Mouse (Mus musculus) liver, embryonic 14.5 days (tissue): Measurements from ENCODE around the gene Rpl10a. TPM values are rescaled to one million over a fixed set of nuclear protein-coding genes. Genes with fewer than 3 reads are reported as not detected.
A peak's percentile ranks its signal among the peaks of the same experiment; 100 is the strongest.

Experiments
- ATAC-seq: fragments of 200-750 bp; cut with Nextera tagmentation; 2 replicates; pipeline ENCODE4 v1.8.0; 2017; ENCODE audit warnings: moderate number of reproducible peaks, mild to moderate bottlenecking, moderate library complexity; ENCODE audit not compliant: insufficient read depth
- DNase-seq, 3 experiments: peaks; one replicate each; pipeline ENCODE4 v3.0.0-alpha.2; 2012 to 2013; ENCODE audit warnings: low read depth in 3 of 3, low spot score in 3 of 3
- H3K27ac ChIP-seq: fragments of 300-500 bp; sonication (generic); 2 replicates; pipeline ENCODE4 v1.5.1; 2014; ENCODE audit warnings: moderate library complexity, mild to moderate bottlenecking, control low read depth, inconsistent platforms
- H3K27me3 ChIP-seq: fragments of 300-500 bp; sonication (generic); 2 replicates; pipeline ENCODE4 v1.6.1; 2014; ENCODE audit warnings: mild to moderate bottlenecking, low read length, moderate library complexity; ENCODE audit not compliant: control insufficient read depth, insufficient read depth
- H3K36me3 ChIP-seq: fragments of 300-500 bp; sonication (generic); replicated peaks from 2 replicates; pipeline ENCODE4 v1.6.1; 2014; ENCODE audit warnings: low read depth; ENCODE audit not compliant: control insufficient read depth, insufficient read depth
- H3K4me1 ChIP-seq, 2 experiments: fragments of 200-500 bp in 1 of 2; fragments of 300-500 bp in 1 of 2; sonication (generic) in 1 of 2; replicated peaks; 2 replicates each; pipeline ENCODE4 v1.6.1; 2012 to 2014; ENCODE audit warnings: antibody characterized with exemption in 1 of 2, inconsistent platforms in 1 of 2, low read length in 1 of 2; ENCODE audit not compliant: control insufficient read depth in 2 of 2, insufficient read depth in 2 of 2
- H3K4me2 ChIP-seq: fragments of 300-500 bp; sonication (generic); 2 replicates; pipeline ENCODE4 v1.6.1; 2014; ENCODE audit warnings: low read depth, mild to moderate bottlenecking, control low read depth, moderate library complexity
- H3K4me3 ChIP-seq, 2 experiments: fragments of 200-500 bp in 1 of 2; fragments of 300-500 bp in 1 of 2; sonication (generic) in 1 of 2; 2 replicates each; pipeline ENCODE4 v1.5.1; 2012 to 2014; ENCODE audit warnings: low read depth in 2 of 2, low read length in 2 of 2, mild to moderate bottlenecking in 2 of 2, control low read depth in 1 of 2, inconsistent platforms in 1 of 2, moderate library complexity in 1 of 2; ENCODE audit not compliant: insufficient read depth in 1 of 2
- H3K9ac ChIP-seq: fragments of 300-500 bp; sonication (generic); replicated peaks from 2 replicates; pipeline ENCODE4 v1.6.1; 2014; ENCODE audit warnings: mild to moderate bottlenecking, control low read depth, moderate library complexity
- H3K9me3 ChIP-seq: fragments of 300-500 bp; sonication (generic); 2 replicates; pipeline ENCODE4 v1.6.1; 2016; ENCODE audit warnings: low read length, mixed read lengths; ENCODE audit not compliant: control insufficient read depth
- CTCF ChIP-seq: IDR thresholded peaks from 2 replicates; pipeline ENCODE4 v1.5.1; 2016; ENCODE audit warnings: antibody characterized with exemption, low read depth, control low read depth
- EP300 ChIP-seq: IDR thresholded peaks from 2 replicates; pipeline ENCODE4 v1.6.1; 2016; ENCODE audit warnings: antibody characterized with exemption, low read depth
- WGBS: fragments of 180-500 bp; shearing (Covaris S2); extraction: QIAGEN DNeasy Blood & Tissue Kit; methylation state at CpG from one replicate; pipeline ENCODE4 v1.1.7; 2014; ENCODE audit not compliant: insufficient replicate concordance; 5-methylcytosine and 5-hydroxymethylcytosine counted together
- polyA plus RNA-seq, 2 experiments: library from polyadenylated mRNA; depleted of rRNA in 1 of 2; stranded (reverse) in 1 of 2; unstranded in 1 of 2; fragments of >200 nt; fragmentation: Nextera tagmentation in 1 of 2; extraction: Ambion mirVana in 1 of 2; gene quantifications; 2 replicates each; pipeline versions ENCODE4 v1.2.1 to v1.2.3; 2012 to 2014

Rpl10a gene
- polyA plus RNA-seq, 2 experiments, result 510 to 1,992 TPM

DNA sequence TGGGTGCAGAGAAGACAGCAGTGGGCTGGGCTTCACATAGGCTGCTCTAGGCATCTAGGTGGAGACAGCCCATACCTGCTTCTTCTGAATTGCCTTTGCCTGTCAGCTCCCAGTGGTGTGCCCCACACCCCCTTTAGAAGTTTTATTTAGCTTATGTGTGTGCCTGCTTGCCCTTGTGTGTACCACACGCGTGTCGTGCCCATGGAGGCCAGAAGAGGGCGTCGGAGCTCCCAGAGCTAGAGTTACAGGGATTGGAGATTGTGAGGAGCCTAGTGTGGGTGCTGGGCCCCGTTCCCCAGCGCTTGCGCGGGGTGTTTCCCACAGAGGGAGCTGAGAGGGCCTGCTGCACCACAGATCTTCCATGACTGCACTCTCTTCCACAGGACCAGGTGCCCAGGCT is 11.8 kb upstream of the Rpl10a start:
- TF ChIP-seq CTCF (peak; percentile 46), EP300 (no peak)
- Histone ChIP-seq H3K9me3 (no peaks in the 10 kb centered on the region), H3K36me3 (no peaks in the 10 kb centered on the region), H3K27ac (no peak overlapping the region), H3K27me3 (no peaks in the 10 kb centered on the region), H3K9ac (no peak overlapping the region), H3K4me2 (no peak overlapping the region), H3K4me1 (peaks cover 7 to 26% of the 10 kb centered on the region in 2 experiments), H3K4me3 (no peak overlapping the region)
- ATAC-seq, result no peak
- DNase-seq, result no peak
- WGBS, result 77% methylated on average over 9 of the region's 9 CpGs

DNA sequence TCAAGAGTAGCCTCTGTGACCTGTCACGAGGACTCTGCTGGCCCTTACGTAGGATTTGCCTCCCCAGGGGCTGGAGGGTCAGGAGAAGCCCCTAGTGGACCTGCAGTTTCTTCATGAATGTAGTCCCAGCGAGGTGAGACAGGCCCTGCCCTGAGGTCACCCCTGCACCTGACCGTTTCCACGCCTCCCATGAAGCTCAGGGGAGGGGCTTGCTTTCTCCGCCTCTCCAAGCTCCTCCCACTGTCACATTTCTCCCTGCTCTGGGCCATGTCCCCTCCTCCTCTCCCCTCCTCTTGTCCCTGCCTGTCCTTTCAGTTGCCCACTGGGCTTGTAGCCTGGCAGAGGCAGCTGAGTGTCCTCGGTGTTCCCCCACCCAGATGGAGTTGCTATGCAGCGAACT is 11.2 kb upstream of the Rpl10a start:
- 65% methylated on average over 8 of the region's 8 CpGs for WGBS
- TF ChIP-seq CTCF (no peak), EP300 (no peak)
- Histone ChIP-seq H3K27ac (no peak overlapping the region), H3K9me3 (no peaks in the 10 kb centered on the region), H3K4me2 (no peak overlapping the region), H3K9ac (no peak overlapping the region), H3K27me3 (no peaks in the 10 kb centered on the region), H3K4me1 (peaks cover 7 to 22% of the 10 kb centered on the region in 2 experiments), H3K36me3 (no peaks in the 10 kb centered on the region), H3K4me3 (no peak overlapping the region)
- no peak for ATAC-seq
- DNase-seq, result no peak

DNA sequence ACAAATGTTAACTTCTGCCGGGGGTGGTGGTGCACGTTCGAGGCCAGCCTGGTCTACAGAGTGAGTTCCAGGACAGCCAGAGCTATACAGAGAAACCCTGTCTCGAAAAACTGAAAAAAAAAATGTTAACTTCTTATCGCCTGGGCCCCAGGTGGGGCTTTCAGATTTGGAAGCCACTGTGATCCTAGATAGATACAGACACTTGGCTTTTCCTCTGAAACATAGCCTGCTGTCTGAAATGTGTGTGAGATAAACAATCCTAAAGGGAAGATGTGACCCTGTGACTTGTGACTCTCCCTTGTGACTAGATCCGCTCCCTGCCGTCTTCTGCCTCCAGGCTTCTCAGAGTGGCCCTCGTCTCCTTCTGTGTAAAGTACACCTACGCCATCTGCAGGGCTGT is 10.5 kb upstream of the Rpl10a start:
- DNase-seq (peak in 2 of 3 experiments; percentile 53 to 58), ATAC-seq (peak; percentile 4; the same call in 1 of the 2 replicates)
- no peak overlapping the region for H3K9ac ChIP-seq
- WGBS, result 28% methylated on average over 9 of the region's 9 CpGs
- H3K36me3 ChIP-seq, result no peaks in the 10 kb centered on the region
- no peak overlapping the region for H3K4me3 ChIP-seq
- no peaks in the 10 kb centered on the region for H3K27me3 ChIP-seq
- TF ChIP-seq CTCF (no peak), EP300 (peak; percentile 59; the same call in 1 of the 2 replicates)
- no peak overlapping the region for H3K4me2 ChIP-seq
- no peaks in the 10 kb centered on the region for H3K9me3 ChIP-seq
- H3K4me1 ChIP-seq, result peaks cover 3 to 18% of the 10 kb centered on the region in 2 experiments; a peak in 3 of 4 replicates
- no peak overlapping the region for H3K27ac ChIP-seq

DNA sequence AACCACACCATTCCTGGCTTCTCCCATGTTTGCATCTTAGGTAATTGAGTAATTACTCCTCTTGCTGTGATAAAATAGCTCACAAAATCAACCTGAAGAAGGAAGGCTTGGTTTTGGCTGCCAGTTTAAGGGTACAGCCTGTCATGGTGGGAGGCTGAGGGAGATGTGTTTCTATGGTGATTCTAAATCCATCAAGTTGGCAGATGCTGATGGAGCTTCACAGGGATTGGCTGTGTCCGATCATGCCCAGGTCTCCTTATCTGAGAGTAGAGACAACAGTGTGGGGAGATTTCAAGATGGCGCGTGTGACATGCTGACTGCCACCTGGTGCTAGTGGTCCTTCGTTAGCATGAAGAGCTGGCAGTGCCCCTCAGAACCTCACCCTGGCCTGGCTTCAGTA is 6.6 kb upstream of the Rpl10a start:
- WGBS, result 79% methylated on average over 4 of the region's 4 CpGs
- H3K9ac ChIP-seq, result no peak overlapping the region
- H3K4me1 ChIP-seq, result peaks cover 0 to 12% of the 10 kb centered on the region in 2 experiments; a peak in 3 of 4 replicates
- ATAC-seq (no peak), DNase-seq (no peak)
- no peaks in the 10 kb centered on the region for H3K36me3 ChIP-seq
- no peaks in the 10 kb centered on the region; the same call in 1 of the 2 replicates for H3K9me3 ChIP-seq
- H3K4me2 ChIP-seq, result no peak overlapping the region
- H3K4me3 ChIP-seq, result no peak overlapping the region
- no peak overlapping the region for H3K27ac ChIP-seq
- no peak for TF ChIP-seq CTCF
- no peak for TF ChIP-seq EP300
- H3K27me3 ChIP-seq, result no peaks in the 10 kb centered on the region

DNA sequence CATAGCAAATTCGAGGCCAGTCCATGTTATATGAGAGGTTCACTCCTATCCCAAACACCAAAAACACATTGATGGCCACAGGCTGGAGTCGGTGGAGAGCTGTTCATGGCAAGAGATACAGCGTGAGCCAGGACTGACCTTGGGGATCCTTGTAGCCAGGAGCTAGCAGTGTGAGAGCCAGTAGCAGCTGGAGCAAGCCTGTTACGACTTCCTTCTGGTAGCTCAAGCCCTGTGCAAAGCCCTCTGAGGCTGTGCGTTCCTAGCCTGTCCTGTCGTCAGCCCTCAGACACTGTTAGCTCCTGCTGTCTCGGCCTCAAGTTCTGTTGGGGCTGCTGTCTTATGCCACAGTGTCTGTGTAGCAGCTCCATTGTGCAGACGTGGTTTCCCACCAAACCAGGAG is 4.5 kb upstream of the Rpl10a start:
- Histone ChIP-seq H3K4me2 (no peak overlapping the region), H3K27me3 (no peaks in the 10 kb centered on the region), H3K4me3 (no peak overlapping the region), H3K4me1 (peaks cover 0 to 8% of the 10 kb centered on the region in 2 experiments; a peak in 3 of 4 replicates), H3K9me3 (no peaks in the 10 kb centered on the region; the same call in 1 of the 2 replicates), H3K27ac (no peak overlapping the region), H3K36me3 (no peaks in the 10 kb centered on the region), H3K9ac (no peak overlapping the region)
- 81% methylated on average over 8 of the region's 8 CpGs for WGBS
- no peak for DNase-seq
- TF ChIP-seq CTCF (no peak), EP300 (no peak)
- no peak for ATAC-seq
